Mouse (Mus musculus) right cerebral cortex, postnatal 10 days (tissue): ENCODE data around the gene Dmpk.
"Not testable (repeated sequence)": the region's sequence is repeated elsewhere in the genome, so short reads cannot be mapped to it uniquely, and the experiment has no call there.

Experiments used
- DNase-seq, 2 experiments: peaks; one replicate each; pipeline ENCODE4 v3.0.0; 2021; ENCODE audit warnings: low spot score in 2 of 2

Gene Dmpk

DNA sequence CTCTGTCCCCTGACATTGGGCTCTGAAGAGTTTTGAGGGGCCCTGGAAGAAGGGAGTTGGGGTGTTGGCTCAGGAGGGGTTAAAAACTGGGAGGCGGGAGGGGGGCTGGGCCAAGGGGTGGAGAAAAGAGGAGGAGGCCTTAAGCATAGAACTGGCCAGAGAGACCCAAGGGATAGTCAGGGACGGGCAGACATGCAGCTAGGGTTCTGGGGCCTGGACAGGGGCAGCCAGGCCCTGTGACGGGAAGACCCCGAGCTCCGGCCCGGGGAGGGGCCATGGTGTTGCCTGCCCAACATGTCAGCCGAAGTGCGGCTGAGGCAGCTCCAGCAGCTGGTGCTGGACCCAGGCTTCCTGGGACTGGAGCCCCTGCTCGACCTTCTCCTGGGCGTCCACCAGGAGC is at the start of gene Dmpk:
Gene Dmpk (plus strand): TSS at position 149 of the 400 bp plus-strand sequence.
- DNase-seq = no peak

DNA sequence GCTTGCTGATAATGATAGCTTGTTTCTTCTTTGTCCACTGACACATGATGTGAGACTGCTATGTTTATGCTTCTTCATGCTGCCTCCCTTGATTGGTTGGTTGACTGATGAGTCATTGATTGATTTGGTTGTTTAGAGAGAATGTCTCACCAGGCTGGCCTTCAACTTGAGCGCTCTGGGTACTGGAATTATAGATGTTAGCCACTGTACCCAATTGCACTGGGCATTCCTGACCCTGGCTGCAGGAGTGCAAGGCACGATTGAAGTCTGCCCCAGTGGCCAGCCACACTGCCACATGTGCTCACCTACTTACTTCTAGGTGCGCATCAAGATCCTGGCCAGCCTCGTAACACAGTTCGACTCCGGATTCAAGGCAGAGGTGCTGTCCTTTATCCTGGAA is 39.0 kb upstream of the Dmpk start:
- DNase-seq = no peak

- DNase-seq = no peak
Observed at GRCm38 (mm10) chr7:19046286-19047069, 37.2 kb upstream of the Dmpk start.

DNA sequence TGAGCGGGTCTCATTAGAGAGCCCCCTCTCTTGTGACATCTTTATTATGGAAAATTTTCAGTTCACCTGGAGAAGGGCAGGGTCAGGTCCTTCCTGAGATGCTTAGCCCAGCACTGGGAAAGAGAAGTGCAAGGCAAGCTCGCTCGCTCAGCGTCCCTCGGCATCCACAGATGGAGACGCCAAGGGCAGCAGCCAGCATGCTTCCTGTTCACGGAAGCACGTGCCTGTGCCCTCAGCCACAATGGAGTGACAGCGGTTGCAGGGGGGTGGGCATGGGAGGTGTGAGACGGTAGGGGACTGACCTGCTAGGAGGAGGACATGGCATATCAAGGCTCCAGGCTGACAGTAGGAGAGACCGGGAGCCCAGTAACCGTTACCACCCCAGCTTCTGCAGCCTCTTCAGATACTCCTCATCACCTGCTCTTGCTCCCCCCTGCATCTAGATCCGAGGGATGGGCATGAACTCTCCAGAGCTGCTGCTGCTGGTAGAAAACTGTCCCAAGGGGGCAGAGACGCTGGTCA is 35.6 kb upstream of the Dmpk start:
- no peak for DNase-seq

DNA sequence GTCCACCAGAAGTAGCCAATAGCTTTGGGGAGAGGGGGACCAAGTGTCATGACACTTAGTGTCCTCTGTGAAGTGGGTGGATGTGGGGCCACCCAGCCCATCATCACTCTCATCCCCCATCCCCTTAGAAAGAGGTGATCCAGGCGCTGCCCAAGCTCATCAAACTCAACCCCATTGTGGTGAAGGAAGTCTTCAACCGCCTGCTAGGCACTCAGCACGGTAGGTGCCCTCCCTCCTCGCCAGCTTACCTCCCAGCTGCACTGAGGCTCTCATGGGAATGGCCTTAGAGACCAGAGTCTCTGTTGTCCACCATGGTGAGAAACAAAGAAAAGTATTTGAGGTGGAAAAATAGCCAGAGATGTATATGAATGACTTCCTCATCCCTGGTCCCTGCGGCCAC is 34.4 kb upstream of the Dmpk start:
- DNase-seq = no peak

- no peak for DNase-seq
Observed at GRCm38 (mm10) chr7:19050172-19050571, 33.5 kb upstream of the Dmpk start.

GRCm38 (mm10) chr7:19051161-19051560 is 32.5 kb upstream of the Dmpk start:
- no peak for DNase-seq

GRCm38 (mm10) chr7:19052345-19053135 is 31.1 kb upstream of the Dmpk start:
- DNase-seq = peak; percentile 68 to 78

DNA sequence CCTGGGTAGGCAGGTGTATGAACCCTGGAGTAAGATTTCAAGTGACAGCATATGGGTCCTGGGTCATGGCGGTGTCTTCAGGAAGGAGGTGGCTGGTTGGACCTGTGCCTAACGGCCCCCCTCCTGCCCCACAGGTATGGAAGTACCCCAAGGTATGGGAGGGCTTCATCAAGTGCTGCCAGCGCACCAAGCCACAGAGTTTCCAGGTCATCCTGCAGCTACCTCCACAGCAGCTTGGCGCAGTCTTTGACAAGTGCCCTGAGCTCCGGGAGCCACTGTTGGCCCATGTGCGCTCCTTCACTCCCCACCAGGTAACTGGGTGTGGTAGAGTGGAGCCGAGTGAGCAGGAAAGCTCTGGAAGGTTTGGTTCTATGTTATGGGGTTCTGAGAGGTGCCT is 30.5 kb upstream of the Dmpk start:
- DNase-seq = no peak

- DNase-seq = peak; percentile 65 to 67
Observed at GRCm38 (mm10) chr7:19054047-19054776, 29.4 kb upstream of the Dmpk start, which contains the start of gene Rsph6a. Gene Rsph6a, plus strand, starts transcription at chr7:19054690.

- DNase-seq = no peak
Observed at GRCm38 (mm10) chr7:19054777-19055076, 28.9 kb upstream of the Dmpk start.

DNA sequence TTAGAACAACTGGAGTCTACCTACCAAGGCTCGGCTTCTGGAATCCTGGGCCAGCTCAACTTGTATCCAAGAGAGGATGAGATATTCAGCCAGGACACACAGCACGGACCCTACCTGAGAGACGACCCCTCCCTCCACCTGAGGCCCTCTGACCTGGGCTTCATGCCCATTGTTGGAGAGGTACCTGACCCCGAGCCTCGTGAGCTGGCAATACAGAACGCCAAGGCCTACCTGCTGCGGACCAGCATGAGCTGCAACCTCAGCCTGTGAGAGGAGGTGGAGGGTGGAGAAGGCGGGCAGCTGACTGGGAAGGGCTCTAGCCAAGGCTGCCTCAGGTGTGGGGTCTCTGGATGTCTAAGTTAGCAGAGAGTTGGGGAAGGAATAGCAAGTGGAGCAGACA is 28.5 kb upstream of the Dmpk start:
- no peak for DNase-seq

- no peak for DNase-seq
Observed at GRCm38 (mm10) chr7:19057405-19057804, 26.2 kb upstream of the Dmpk start.

DNA sequence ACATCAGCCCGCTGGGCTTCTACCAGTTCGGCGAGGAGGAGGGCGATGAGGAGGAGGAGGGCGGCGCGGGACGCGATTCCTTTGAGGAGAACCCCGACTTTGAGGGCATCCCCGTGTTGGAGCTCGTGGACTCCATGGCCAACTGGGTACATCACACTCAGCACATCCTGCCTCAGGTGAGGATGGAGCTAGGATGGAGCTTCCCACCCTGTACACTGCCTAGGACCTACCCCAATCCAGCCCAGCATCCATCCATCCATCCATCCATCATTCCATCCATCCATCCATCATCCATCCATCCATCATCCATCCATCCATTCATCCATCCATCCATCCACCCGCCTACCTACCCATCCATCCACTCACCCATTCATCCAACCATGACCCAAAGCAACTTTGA is 17.8 kb upstream of the Dmpk start:
- no peak for DNase-seq

DNA sequence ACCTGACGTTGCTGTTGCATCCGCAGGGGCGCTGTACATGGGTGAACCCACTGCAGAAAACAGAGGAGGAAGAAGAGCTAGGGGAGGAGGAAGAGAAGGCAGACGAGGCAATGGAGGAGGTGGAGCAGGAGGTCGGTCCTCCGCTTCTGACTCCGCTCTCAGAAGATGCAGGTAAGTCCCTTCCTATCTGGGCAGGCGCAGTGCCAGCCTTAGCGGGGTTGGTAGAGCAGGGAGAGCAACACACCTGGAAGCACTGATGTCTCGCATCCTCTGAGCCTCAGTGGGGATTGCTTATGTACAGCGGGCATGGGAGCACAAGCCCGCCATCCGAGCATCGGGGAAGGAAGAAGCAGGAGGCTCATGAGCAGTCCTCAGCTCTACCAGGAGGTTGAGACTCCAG is 16.6 kb upstream of the Dmpk start:
- no peak for DNase-seq

DNA sequence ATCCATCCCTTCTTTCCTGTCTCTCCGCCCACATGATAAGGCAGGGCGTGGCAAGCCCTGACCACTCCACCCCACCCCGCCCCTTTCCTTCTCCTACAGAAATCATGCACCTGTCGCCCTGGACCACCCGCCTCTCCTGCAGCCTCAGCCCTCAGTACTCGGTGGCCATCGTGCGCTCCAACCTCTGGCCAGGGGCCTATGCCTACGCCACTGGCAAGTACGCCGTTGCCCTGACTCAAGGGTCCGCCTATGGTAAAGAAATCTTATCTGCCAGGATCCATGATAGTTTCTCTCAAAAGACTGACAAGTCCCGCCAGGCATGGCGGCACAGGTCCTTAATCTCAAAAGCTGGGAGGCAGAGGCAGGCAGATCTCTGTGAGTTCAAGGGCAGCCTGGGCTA is 15.7 kb upstream of the Dmpk start:
- no peak for DNase-seq

DNA sequence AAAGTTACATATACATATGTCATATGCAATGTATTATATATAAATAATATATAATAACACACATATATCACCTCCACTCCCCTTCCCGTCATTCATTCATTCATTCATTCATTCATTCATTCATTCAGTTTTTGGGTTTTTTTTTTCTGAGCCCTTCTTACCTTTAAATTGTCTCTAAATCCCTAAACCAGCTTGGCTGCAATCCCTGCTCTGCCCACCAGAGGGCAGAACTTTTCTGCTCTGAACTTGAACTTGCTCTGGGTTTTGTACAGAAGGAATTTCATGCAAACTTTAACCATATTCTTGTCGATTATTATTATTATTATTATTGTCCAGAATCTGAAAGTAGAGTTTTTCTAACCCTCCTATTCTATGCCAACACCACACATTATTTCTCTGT is 14.9 kb upstream of the Dmpk start:
- peak; percentile 65 to 73 for DNase-seq

DNA sequence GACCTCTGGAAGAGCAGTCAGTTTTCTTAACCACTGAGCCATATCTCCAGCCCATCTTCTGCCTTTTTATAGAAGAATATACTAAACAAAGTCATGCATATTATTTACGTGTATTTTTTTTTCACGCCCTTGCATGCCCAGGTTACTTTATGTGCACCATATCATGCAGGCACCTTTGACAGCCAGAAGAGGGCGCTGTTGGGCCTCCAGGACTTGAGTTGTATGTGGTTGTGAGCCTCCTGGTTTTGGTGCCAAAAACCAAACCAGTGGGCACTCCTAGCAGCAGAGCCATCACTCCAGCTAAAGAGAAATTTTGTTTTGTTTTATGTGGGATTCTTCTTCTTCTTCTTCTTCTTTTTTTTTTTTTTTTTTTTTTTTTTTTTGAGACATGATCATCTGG is 14.1 kb upstream of the Dmpk start:
- DNase-seq = peak in 1 of 2 experiments; percentile 23

- not testable (repeated sequence) for DNase-seq
Observed at GRCm38 (mm10) chr7:19071024-19071423, 12.6 kb upstream of the Dmpk start.

DNA sequence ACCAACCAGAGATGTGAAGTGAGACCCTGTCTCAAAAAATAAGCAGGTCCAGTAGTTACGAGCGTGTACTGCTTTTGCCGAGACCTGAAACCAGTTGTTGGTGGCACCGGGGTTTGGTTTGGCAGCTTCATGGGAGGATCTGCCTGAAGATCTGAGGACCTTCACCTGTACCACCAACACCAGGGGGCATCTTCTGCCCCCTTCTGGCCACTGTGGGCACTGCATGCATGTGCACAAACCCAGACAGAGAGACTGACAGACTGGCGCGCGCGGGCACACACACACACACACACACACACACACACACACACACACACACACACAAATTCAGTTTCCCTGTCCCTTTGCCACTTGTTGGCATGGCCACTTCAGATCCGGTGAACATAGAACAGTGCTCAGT is 10.1 kb upstream of the Dmpk start:
- DNase-seq = peak in 1 of 2 experiments; percentile 47

- DNase-seq = peak in 1 of 2 experiments; percentile 18
Observed at GRCm38 (mm10) chr7:19074494-19074893, 9.2 kb upstream of the Dmpk start.

DNA sequence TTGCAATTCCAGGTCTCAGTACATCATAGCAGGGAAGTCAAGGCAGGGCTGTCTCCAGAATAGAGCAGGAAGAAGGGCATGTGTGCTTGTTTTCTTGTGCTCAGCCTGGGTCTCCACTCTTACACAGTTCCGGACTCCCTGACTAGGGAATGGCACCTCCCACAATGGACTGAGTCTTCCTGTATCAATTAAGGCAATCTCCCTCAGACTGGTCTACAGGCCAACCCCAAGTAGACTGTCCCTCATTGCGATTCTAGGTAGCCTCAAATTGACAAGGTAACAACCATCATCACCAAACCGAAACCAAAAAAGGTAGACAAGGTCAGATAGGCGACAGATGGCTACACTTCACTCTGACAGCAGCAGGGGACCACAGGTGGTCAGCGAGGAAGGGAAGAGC is 8.4 kb upstream of the Dmpk start:
- no peak for DNase-seq
